In the genomic region with DNA sequence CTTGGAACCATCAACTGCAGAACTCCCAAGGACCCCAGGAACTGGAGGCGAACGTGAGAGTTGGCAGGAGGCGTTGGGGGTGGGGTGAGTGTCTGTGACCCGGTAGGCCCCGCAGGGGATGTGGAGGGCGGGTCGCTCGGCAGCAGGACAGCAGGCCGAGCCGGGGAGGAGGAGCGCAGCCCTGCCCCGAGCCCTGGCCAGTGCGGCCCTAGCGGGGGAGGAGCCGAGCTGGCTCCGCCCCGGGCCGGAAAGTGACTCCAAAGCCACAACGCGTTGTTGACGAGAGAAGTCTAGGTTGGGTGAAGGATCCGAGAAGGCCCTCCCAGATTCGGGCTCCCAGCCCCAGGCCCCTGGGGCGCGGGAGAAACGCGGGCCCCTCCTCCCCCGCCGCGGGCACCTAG, we compare ENCODE assay signal across 8 mouse cellular contexts. TPM values are rescaled to one million over a fixed set of nuclear protein-coding genes. Genes with fewer than 3 reads are reported as not detected.
DNase-seq lines count a peak whose midpoint lies in the region; ATAC-seq and TF ChIP-seq lines count a peak whose summit lies in the region.

Gene Khnyn, plus strand, starts transcription at position 235 of the 401 bp plus-strand sequence.

- H3K36me3 ChIP-seq in heart, embryonic 13.5 days = peaks cover 37% of the 10 kb centered on the region
- H3K36me3 ChIP-seq in liver, embryonic 11.5 days (ENCODE audit: control insufficient read depth, insufficient read depth, low read length) = peaks cover 30% of the 10 kb centered on the region
- peaks cover 23% of the 10 kb centered on the region for H3K36me3 ChIP-seq in myocyte (ENCODE audit: control insufficient read depth, insufficient read depth)

- H3K4me2 ChIP-seq in heart, embryonic 13.5 days = peak within 1 kb of the TSS; percentile 90
- H3K4me2 ChIP-seq in liver, embryonic 11.5 days = peak within 1 kb of the TSS; percentile 85
- peak within 1 kb of the TSS; percentile 81 for H3K4me2 ChIP-seq in myocyte (ENCODE audit: low read depth)

- TF ChIP-seq POLR2A in myocyte (IDR thresholded peaks at IDR 0.05; ENCODE audit: insufficient read length, low read depth) = peak; percentile 82

- DNase-seq in c-Kit-negative CD71-positive TER-119-positive erythroid progenitor cells, embryonic 14.5 days (ENCODE audit: low read depth, low spot score) = peak; percentile 66
- peak; percentile 88 for DNase-seq in fibroblast of lung, adult 2 months (ENCODE audit: low read depth)
- DNase-seq in kidney, postnatal 10 days = peak; percentile 96
- DNase-seq in liver, embryonic 11.5 days (ENCODE audit: low spot score) = peak; percentile 91
- DNase-seq in spleen, postnatal 4 days (ENCODE audit: low spot score in 2 of 2) = peak; percentile 86 to 92

- H3K4me3 ChIP-seq in heart, embryonic 13.5 days = peak within 1 kb of the TSS; percentile 67
- peak within 1 kb of the TSS; percentile 70 for H3K4me3 ChIP-seq in liver, embryonic 11.5 days (ENCODE audit: low read depth, low read length)
- H3K4me3 ChIP-seq in myocyte = peak within 1 kb of the TSS; percentile 86

- peak within 1 kb of the TSS; percentile 95 for H3K27ac ChIP-seq in heart, embryonic 13.5 days (replicated peaks)
- peak within 1 kb of the TSS; percentile 80 for H3K27ac ChIP-seq in liver, embryonic 11.5 days (ENCODE audit: low read depth, low read length)

- no peaks in the 10 kb centered on the region for H3K27me3 ChIP-seq in heart, embryonic 13.5 days (replicated peaks)
- no peaks in the 10 kb centered on the region for H3K27me3 ChIP-seq in liver, embryonic 11.5 days (replicated peaks; ENCODE audit: control insufficient read depth, insufficient read depth, low read length)
- H3K27me3 ChIP-seq in myocyte (ENCODE audit: control insufficient read depth, insufficient read depth, insufficient read length) = no peaks in the 10 kb centered on the region

- WGBS in heart, embryonic 13.5 days = under 1% methylated on average over 29 of the region's 30 CpGs
- under 1% methylated on average over 27 of the region's 30 CpGs for WGBS in liver, embryonic 11.5 days

- peak within 1 kb of the TSS; percentile 67 for H3ac ChIP-seq in myocyte (ENCODE audit: control insufficient read depth, insufficient read length)

- no peaks in the 10 kb centered on the region for H3K79me2 ChIP-seq in myocyte (ENCODE audit: control insufficient read depth, insufficient read depth)

- peaks cover 40% of the 10 kb centered on the region for H3K4me1 ChIP-seq in heart, embryonic 13.5 days
- peaks cover 36% of the 10 kb centered on the region for H3K4me1 ChIP-seq in liver, embryonic 11.5 days (replicated peaks; ENCODE audit: control insufficient read depth, insufficient read depth, low read length)

- peak; percentile 71 for ATAC-seq in CD4-positive, CD25-positive, alpha-beta regulatory T cell, adult 4 months
- ATAC-seq in heart, embryonic 13.5 days (ENCODE audit: extremely low read depth, insufficient number of reproducible peaks, low FRiP score, low TSS enrichment) = peak; percentile 96
- peak; percentile 92 for ATAC-seq in liver, embryonic 11.5 days (replicated peaks; ENCODE audit: low FRiP score)

- peak within 1 kb of the TSS; percentile 89 for H3K9ac ChIP-seq in heart, embryonic 13.5 days
- peak within 1 kb of the TSS; percentile 77 for H3K9ac ChIP-seq in liver, embryonic 11.5 days (ENCODE audit: low read depth, low read length)

- H3K9me3 ChIP-seq in heart, embryonic 13.5 days = no peaks in the 10 kb centered on the region
- no peaks in the 10 kb centered on the region for H3K9me3 ChIP-seq in liver, embryonic 11.5 days (ENCODE audit: control insufficient read depth, low read length)

TF ChIP-seq in myocyte, 11 proteins besides CTCF, POLR2A, EP300 and RAD21:
- TF ChIP-seq SRF (IDR thresholded peaks at IDR 0.05; ENCODE audit: control insufficient read depth, insufficient read length, low read depth) = no peak
- peak in 1 of 3 experiments; percentile 20 for TF ChIP-seq MYOG (IDR thresholded peaks at IDR 0.05; ENCODE audit: control insufficient read depth in 1 of 3, insufficient read depth in 1 of 3, insufficient read length in 2 of 3, low read depth in 2 of 3)
- TF ChIP-seq POLR2AphosphoS2 (IDR thresholded peaks at IDR 0.05; ENCODE audit: insufficient read length, low read depth) = peak; percentile 75
- TF ChIP-seq MYOD1 (IDR thresholded peaks at IDR 0.05; ENCODE audit: control insufficient read depth in 1 of 3, insufficient read length in 2 of 3, low read depth in 2 of 3) = peak in 1 of 3 experiments; percentile 45

RNA-seq across cellular contexts. Expression of gene Khnyn, which starts in this region (rescaled TPM):
- polyA plus RNA-seq in CD4-positive, CD25-positive, alpha-beta regulatory T cell, adult 4 months (2017; shearing (Covaris generic)) = 10 to 100 TPM; 13.4 to 13.9 TPM
- polyA plus RNA-seq in heart, embryonic 13.5 days (2015; fragmentation: Nextera tagmentation; extraction: Ambion mirVana) = 9.5 and 9.8 TPM in 2 replicates
- 12.6 and 14.6 TPM in 2 replicates for polyA plus RNA-seq in liver, embryonic 11.5 days (2014; fragmentation: Nextera tagmentation; extraction: Ambion mirVana)
- 10.0 TPM for polyA plus RNA-seq in myocyte (2012; fragmentation: generic; extraction: Trizol)

Comparison
In these comparisons a context has a peak if more than half of its experiments do, and no peak if none do; other contexts are left out.
1. Peak in every context shown above with its lines: DNase-seq, ATAC-seq, H3K4me3 ChIP-seq and H3K27ac ChIP-seq.